Mouse (Mus musculus) brain, embryonic 14.5 days (tissue): ENCODE measurements at regions not wholly inside any gene's neighbourhood (a gene's known extent, or its start where the extent isn't known, plus 50 kb on each side); places are given as distances from the start of the nearest gene placed in this dataset.

Source experiments
- DNase-seq: peaks from one replicate; pipeline ENCODE4 v3.0.0-alpha.2; 2011; ENCODE audit warnings: low read depth
- CTCF ChIP-seq: fragments of 200-500 bp; IDR thresholded peaks from 2 replicates; pipeline ENCODE4 v1.5.1; 2012; ENCODE audit warnings: inconsistent platforms, mild to moderate bottlenecking, moderate library complexity, borderline replicate concordance; ENCODE audit not compliant: insufficient read depth, insufficient read length; ENCODE audit errors: extremely low read depth
- POLR2A ChIP-seq: fragments of 200-500 bp; IDR thresholded peaks from 2 replicates; pipeline ENCODE4 v1.6.1; 2012; ENCODE audit warnings: mild to moderate bottlenecking, inconsistent platforms, borderline replicate concordance; ENCODE audit not compliant: poor library complexity, insufficient read depth, insufficient read length, severe bottlenecking; ENCODE audit errors: extremely low read depth

DNA sequence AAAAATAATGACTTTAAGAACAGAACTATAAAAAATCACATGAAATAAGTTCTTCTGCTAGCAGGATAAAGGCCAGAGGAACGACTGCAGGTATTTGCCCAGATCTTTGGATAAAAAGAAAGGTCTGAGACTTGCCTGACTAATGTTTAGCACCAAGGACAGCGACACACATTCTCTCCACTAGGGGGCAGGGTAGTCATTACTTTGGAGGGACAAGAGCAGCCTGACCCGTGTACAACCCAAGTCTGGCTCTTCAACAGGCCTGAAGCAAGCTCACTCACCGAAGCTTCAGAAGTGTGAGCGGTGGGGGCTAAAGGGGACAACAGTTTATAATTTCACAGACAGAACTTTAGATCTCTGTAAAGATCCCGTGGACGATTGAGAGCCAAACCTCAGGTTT is 98.4 kb upstream of the Gm10234 start:
- TF ChIP-seq CTCF = peak; percentile 83
- no peak for TF ChIP-seq POLR2A
- DNase-seq = peak; percentile 93

DNA sequence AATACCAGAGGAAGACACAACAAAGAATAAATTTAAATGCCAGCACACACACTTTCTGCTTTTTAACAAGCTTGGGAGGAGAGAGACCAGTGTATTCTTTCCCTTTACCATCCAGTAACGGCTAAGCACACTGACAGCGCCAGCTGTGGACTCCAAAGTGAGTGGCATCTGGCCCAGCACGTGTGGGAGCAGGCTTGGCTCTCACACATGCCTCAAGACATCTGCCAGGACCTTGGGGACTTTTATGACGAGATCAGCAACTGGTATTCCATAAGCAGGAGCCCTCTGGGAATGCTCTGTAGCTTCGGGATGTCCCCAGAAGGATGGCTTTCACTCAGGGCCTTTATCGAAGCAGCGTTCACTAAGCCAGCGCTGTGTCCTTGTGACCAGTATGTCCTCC is 92.0 kb upstream of the Gm10234 start:
- TF ChIP-seq POLR2A = no peak
- peak; percentile 22 for DNase-seq

DNA sequence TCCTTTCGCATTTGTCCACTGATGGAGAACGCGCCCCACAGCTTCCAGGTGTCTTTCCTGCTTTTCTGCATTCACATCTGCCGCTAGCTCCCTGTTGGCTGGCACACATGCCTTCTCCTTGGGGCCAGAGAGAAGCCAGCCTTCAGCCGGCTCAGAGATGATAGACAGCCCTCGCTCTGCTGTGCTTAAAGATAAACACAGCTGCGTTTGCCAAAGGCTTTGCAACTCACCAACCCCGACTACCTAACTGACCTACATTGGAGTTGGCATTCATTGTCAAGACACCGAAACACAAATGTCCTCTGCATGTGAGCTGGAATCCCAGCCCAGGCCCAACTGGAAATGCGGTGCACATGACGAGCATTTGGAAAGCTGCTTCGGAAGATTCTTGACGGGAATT is 87.2 kb upstream of the Gm10234 start:
- no peak for TF ChIP-seq POLR2A
- DNase-seq = peak; percentile 25

DNA sequence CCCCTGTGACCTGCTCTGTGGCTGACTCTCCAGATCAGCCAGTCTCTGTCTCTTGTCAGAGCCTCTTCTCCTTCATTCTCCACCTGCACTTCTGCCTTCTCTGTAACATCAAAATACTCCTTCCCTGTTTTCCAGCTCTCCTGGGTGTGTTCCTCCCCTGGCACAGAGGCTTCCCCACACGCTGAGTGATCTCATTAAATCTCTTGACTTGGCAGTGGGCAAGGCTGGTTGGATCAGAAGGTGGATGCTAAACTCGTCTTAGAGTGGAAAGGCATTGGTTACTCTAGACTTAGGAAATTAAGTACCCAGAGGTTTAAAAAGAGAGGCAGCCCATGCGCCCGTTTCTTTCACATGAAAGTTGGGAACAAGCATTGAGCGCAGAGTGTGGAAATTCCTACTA is 78.3 kb upstream of the Gm10234 start:
- no peak for TF ChIP-seq CTCF
- no peak for TF ChIP-seq POLR2A
- no peak for DNase-seq

DNA sequence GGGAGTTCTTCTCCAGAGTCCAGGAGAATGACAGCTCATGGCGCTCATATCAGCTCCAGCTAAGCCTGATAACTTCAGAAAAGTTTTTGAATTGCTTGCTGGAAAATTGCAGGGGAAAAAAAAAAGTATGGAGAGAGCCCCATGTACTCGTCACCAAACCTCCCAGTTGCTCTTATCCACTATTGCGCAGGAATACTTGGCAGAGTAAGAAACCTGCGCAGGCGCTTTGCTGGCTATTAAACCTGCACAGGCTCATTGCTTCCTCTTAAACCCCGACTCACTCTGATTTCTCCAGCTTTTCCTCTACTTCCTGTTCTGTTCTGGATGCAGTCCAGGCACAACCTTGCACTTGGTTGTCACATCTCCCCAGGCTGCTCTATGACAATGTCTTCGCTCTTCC is 77.0 kb upstream of the Gm10234 start:
- no peak for TF ChIP-seq CTCF
- no peak for TF ChIP-seq POLR2A
- DNase-seq = no peak

DNA sequence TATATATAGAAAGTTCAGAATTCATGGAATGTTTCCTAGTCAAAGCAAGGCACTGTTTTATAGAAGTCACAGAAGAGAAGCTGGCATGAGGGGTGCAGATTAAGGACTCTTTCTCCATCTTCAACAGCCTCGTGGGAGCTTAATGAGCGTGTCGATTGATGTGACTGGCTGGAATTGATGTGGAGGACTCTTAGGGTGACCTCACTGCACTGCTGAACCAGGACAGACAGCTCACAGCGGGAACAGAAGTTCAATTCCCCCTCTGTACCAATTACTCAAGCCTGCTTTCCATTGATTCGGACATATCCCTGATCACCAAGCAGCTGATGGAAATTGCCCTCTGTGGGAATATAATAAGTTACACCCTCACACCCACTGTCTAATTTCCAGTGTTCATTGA is 65.6 kb upstream of the Gm10234 start:
- TF ChIP-seq CTCF (no peak), POLR2A (no peak)
- DNase-seq = peak; percentile 53

DNA sequence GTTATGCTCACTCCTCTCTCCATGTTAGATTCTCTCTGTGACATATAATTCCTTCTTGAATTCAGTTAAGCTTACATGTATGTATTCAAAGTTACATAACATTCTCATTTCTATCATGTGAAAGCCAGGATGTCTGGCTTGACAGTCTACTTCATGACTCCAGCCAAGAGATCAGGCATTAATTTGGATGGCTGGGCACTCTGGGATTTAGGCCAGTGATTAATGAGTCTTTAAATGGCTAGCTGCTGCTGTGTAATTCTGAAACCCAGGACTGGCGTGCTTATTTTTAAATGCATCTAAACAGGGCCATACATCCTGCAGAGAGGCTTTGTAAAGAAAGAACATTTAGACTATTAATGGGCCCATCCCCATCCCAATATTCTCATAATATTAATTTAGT is 60.9 kb upstream of the Gm10234 start:
- TF ChIP-seq CTCF = no peak
- TF ChIP-seq POLR2A = no peak
- peak; percentile 69 for DNase-seq

DNA sequence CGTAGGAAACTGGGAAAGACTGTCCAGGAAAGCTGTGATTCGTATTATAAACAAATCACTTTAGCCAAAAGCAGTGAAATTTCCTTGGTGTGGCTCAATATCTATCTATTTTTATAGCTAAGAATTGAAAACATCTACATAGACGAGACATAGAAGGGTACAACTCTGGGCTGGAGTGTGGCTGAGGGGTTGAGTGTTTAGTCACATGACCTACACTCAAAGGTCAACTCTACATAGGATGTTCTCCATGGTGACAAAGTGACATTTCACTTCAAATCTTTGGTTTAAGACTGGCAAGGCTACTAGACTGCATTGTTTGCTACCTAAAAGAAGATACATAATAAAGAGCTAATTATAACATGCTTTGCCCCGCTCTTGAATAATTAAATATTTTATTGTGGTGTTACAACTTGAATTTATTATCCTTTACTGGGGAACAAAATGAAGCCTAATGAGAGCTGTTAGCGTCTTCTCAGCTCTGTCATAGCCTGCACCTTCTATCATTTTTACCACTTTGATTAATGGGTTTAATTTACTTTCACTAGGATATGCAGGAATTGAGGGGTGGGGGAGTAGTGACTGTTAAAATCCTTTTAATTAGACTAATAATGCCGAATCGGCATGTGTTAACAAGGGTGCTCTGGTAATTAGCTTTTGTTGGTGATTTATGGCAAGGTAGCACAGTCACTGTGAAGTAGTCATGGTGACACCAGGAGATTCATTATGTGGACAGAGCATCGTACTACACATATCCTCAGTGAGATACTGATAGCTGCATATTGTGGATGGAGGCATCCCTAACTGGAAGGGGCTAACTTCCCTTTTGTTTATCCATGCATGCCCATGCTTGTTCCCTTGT is 57.7 kb upstream of the Gm10234 start:
- DNase-seq = peak; percentile 62
- no peak for TF ChIP-seq CTCF
- TF ChIP-seq POLR2A = no peak

DNA sequence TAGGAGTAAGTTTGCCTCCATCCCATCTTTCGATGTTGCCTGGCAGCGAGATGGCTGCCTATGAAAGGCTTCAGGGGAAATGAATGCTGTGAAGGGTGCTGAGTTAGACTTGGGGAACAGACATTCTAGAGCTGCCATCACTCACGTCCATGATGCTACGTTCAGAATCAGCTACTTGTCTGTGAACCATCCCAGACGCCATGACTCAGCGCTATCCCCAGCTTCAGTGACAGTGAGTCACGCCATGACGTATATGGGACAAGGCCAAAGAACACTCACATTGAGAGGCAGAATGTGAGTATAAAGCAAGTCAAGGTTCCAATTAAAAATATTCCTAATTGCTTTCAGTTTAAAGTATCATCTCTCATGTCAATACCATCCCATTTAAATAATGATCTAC is 52.4 kb upstream of the Gm10234 start:
- DNase-seq = no peak
- TF ChIP-seq POLR2A (no peak), CTCF (no peak)
